Comparison of ENCODE assay signal across 19 mouse cellular contexts in the genomic region with DNA sequence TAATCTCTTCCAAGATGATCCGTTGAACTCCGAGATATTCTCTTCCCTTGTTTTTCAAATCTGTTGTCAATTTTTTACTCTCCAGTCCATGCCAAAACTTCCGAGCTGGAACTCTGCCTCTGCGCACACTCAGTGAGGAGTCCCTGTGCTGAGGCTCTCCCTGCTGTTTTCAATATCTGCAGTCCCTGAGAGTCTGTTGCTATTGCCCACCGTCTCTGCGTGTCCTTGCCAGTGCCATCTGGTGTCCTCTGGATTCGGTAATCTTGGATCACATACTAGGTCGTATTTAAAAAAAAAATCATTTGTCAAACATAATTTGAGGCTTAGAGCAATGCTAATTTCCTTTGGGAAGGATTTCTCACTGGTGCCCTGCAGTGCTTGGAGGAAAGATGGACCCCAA. TPM values are rescaled to one million over a fixed set of nuclear protein-coding genes. Genes with fewer than 3 reads are reported as not detected.
DNase-seq lines count a peak whose midpoint lies in the region; ATAC-seq and TF ChIP-seq lines count a peak whose summit lies in the region.
"Had no signal": no experiment of that assay in that cellular context is flagged by ENCODE, and none has a peak within 500 bp of the region (broad histone marks: within the 10 kb centered on the region; RNA-seq: fewer than 3 reads in every experiment).

No protein-coding gene starts in this region.

- 3% methylated on average over 8 of the region's 8 CpGs for WGBS in cerebellum, adult 2 months

- peak overlapping the region; percentile 14; the same call in 1 of the 2 replicates for H3K4me3 ChIP-seq in layer of hippocampus, adult 2 months
- H3K4me3 ChIP-seq in cerebellum, adult 2 months (replicated peaks; ENCODE audit: insufficient read depth, low read depth, low read length), result peak overlapping the region; percentile 25
- H3K4me3 ChIP-seq: heart, adult 2 months had no signal

- peak overlapping the region; percentile 67 for H3K27ac ChIP-seq in layer of hippocampus, adult 2 months
- peak overlapping the region; percentile 84 for H3K27ac ChIP-seq in cerebellum, adult 2 months (ENCODE audit: insufficient read depth, low read length)
- H3K27ac ChIP-seq: heart, adult 2 months had no signal

- no peak for TF ChIP-seq CTCF in layer of hippocampus, adult 2 months (conservative IDR thresholded peaks at IDR 0.05)
- TF ChIP-seq CTCF in cerebellum, adult 2 months (IDR thresholded peaks at IDR 0.05; ENCODE audit: borderline replicate concordance, insufficient read depth, low read depth, low read length), result no peak

- peak; percentile 65; the same call in 1 of the 2 replicates for ATAC-seq in cerebellum, adult (ENCODE audit: insufficient number of reproducible peaks, low FRiP score, low TSS enrichment)

- TF ChIP-seq POLR2A in cerebellum, adult 2 months (IDR thresholded peaks at IDR 0.05; ENCODE audit: borderline replicate concordance, insufficient read depth, low read length), result peak; percentile 21; the same call in 1 of the 2 replicates

- DNase-seq in layer of hippocampus, adult 2 months (ENCODE audit: low spot score in 2 of 2), result peak; percentile 54 to 66
- DNase-seq in layer of hippocampus, adult 9-10 months (ENCODE audit: low spot score), result no peak
- peak; percentile 87 to 94 for DNase-seq in cerebellum, adult 2 months
- peak; percentile 48 to 60 for DNase-seq in layer of hippocampus, adult 8-10 months (ENCODE audit: low spot score in 2 of 2)
- DNase-seq in heart, adult 18-20 months, result no peak
- no peak for DNase-seq in testis, postnatal 10 days (ENCODE audit: low spot score)
- DNase-seq: heart, adult 2 months; heart, postnatal 14 days; liver; lung, adult 2 months; right cerebral cortex, postnatal 25 days; thymus, adult 18-20 months had no signal

- peaks cover 48% of the 10 kb centered on the region for H3K4me1 ChIP-seq in cerebellum, adult 2 months (ENCODE audit: control insufficient read depth, insufficient read depth, low read length)

- H3K27me3 ChIP-seq in cerebellum, adult 2 months (ENCODE audit: control insufficient read depth, insufficient read depth, low read length), result no peaks in the 10 kb centered on the region

RNA-seq across cellular contexts. Expression of a gene that starts 6.4 kb away (rescaled TPM):
- not detected for total RNA-seq in layer of hippocampus, adult 2 months (2021)
- 0.38 and 0.63 TPM in 2 replicates for polyA plus RNA-seq in cerebellum, adult 2 months (2012; rRNA removed)
- total RNA-seq in layer of hippocampus, adult 8-10 months (2022), result not detected
- total RNA-seq in heart, adult 18-20 months (2021), result 10 to 100 TPM; 49.0 to 52.9 TPM

RNA-seq across cellular contexts. Expression of a gene that starts 6.6 kb away (rescaled TPM):
- 10 to 100 TPM; 88.3 to 94.4 TPM for total RNA-seq in layer of hippocampus, adult 2 months (2021)
- polyA plus RNA-seq in cerebellum, adult 2 months (2012; rRNA removed), result 158 and 185 TPM in 2 replicates
- 100 to 1,000 TPM in 1 of 4 experiments, 10 to 100 TPM in 3; 88.8 to 102 (median 95.8) TPM for total RNA-seq in layer of hippocampus, adult 8-10 months (2022)
- 1 to 10 TPM; 1.4 to 1.5 TPM for total RNA-seq in heart, adult 18-20 months (2021)
- total RNA-seq: megakaryocyte progenitor cell, adult 5-6 weeks; monocyte, adult 5-6 weeks had no signal

RNA-seq across cellular contexts. Expression of a gene that starts 48.1 kb away (rescaled TPM):
- total RNA-seq in layer of hippocampus, adult 2 months (2021), result 100 to 1,000 TPM; 149 to 155 TPM
- 86.0 and 98.5 TPM in 2 replicates for polyA plus RNA-seq in cerebellum, adult 2 months (2012; rRNA removed)
- 100 to 1,000 TPM; 151 to 190 (median 164) TPM for total RNA-seq in layer of hippocampus, adult 8-10 months (2022)
- total RNA-seq in heart, adult 18-20 months (2021), result 100 to 1,000 TPM; 107 to 117 TPM

RNA-seq across cellular contexts. Expression of a gene that starts 50.8 kb away (rescaled TPM):
- total RNA-seq in layer of hippocampus, adult 2 months (2021), result not detected
- polyA plus RNA-seq in cerebellum, adult 2 months (2012; rRNA removed), result not detected in 2 replicates
- total RNA-seq in layer of hippocampus, adult 8-10 months (2022), result not detected
- not detected for total RNA-seq in heart, adult 18-20 months (2021)
- total RNA-seq: heart, adult 2 months; heart, postnatal 14 days; left cerebral cortex, adult 18-20 months; megakaryocyte progenitor cell, adult 5-6 weeks had no signal
- polyA plus RNA-seq: heart, adult 2 months; intestine, embryonic 14.5 days; kidney, embryonic 16.5 days; lung, adult 2 months; neural tube, embryonic 14.5 days had no signal

RNA-seq across cellular contexts. Expression of a gene that starts 53.4 kb away (rescaled TPM):
- 100 to 1,000 TPM; 147 to 149 TPM for total RNA-seq in layer of hippocampus, adult 2 months (2021)
- 50.3 and 55.3 TPM in 2 replicates for polyA plus RNA-seq in cerebellum, adult 2 months (2012; rRNA removed)
- 100 to 1,000 TPM; 118 to 152 (median 135) TPM for total RNA-seq in layer of hippocampus, adult 8-10 months (2022)
- total RNA-seq in heart, adult 18-20 months (2021), result 1 to 10 TPM; 1.5 to 3.1 TPM
- total RNA-seq: monocyte, adult 5-6 weeks had no signal

Comparison
In these comparisons a context has a peak if more than half of its experiments do, and no peak if none do; other contexts are left out.
1. DNase-seq: peak in layer of hippocampus, adult 2 months (2 of 2), cerebellum, adult 2 months (2 of 2) and layer of hippocampus, adult 8-10 months (2 of 2); none in layer of hippocampus, adult 9-10 months (single experiment), heart, adult 18-20 months (0 of 2) and testis, postnatal 10 days (single experiment).
2. RNA of a gene that starts 6.4 kb away (total RNA-seq): 49.0 to 52.9 TPM in heart, adult 18-20 months; not detected in layer of hippocampus, adult 2 months and not detected in layer of hippocampus, adult 8-10 months; every median in the first group is over 10 times any median in the second.
3. RNA of a gene that starts 6.6 kb away (total RNA-seq): 88.8 to 102 TPM in layer of hippocampus, adult 8-10 months and 88.3 to 94.4 TPM in layer of hippocampus, adult 2 months; 1.4 to 1.5 TPM in heart, adult 18-20 months; every median in the first group is over 10 times any median in the second.